ENCODE assay signal across 8 mouse cellular contexts in genomic region chr1:191096871-191097681, GRCm38 (mm10). TPM values are rescaled to one million over a fixed set of nuclear protein-coding genes. Genes with fewer than 3 reads are reported as not detected.
DNase-seq lines count a peak whose midpoint lies in the region; ATAC-seq lines count a peak whose summit lies in the region.

No protein-coding gene starts in this region.

- no peak for ATAC-seq in heart, embryonic 14.5 days (ENCODE audit: insufficient number of reproducible peaks, insufficient read depth, low FRiP score, low read depth)
- 0 out of 2 replicates have a peak, but pooled peaks have one; percentile 17 for ATAC-seq in embryonic facial prominence, embryonic 14.5 days (ENCODE audit: low read depth)
- no peak for ATAC-seq in midbrain, embryonic 13.5 days

- no peak for DNase-seq in heart, postnatal 36 days
- peak; percentile 17 for DNase-seq in embryonic facial prominence, embryonic 14.5 days (ENCODE audit: low spot score)
- peak; percentile 22 for DNase-seq in kidney, adult 9 months
- no peak for DNase-seq in adrenal gland, postnatal 4 days (ENCODE audit: low spot score in 2 of 2)
- DNase-seq in frontal cortex, postnatal 14 days (ENCODE audit: low spot score in 2 of 2), result no peak
- DNase-seq in right cerebral cortex, postnatal 10 days (ENCODE audit: low spot score in 2 of 2), result no peak

- H3K4me1 ChIP-seq in heart, embryonic 14.5 days (ENCODE audit: control insufficient read depth in 2 of 2, insufficient read depth in 2 of 2, low read length in 2 of 2), result peaks cover 4 to 11% of the 10 kb centered on the region in 2 experiments; a peak in 3 of 4 replicates
- peaks cover 14% of the 10 kb centered on the region; the same call in 1 of the 2 replicates for H3K4me1 ChIP-seq in embryonic facial prominence, embryonic 14.5 days (ENCODE audit: control insufficient read depth, insufficient read depth, low read length)
- peaks cover 12% of the 10 kb centered on the region for H3K4me1 ChIP-seq in midbrain, embryonic 13.5 days (replicated peaks)

- H3K4me2 ChIP-seq in heart, embryonic 14.5 days (ENCODE audit: low read length), result peak overlapping the region; percentile 100
- peak overlapping the region; percentile 97 for H3K4me2 ChIP-seq in embryonic facial prominence, embryonic 14.5 days (ENCODE audit: low read depth, low read length)
- H3K4me2 ChIP-seq in midbrain, embryonic 13.5 days (replicated peaks), result peak overlapping the region; percentile 88

- WGBS in heart, embryonic 14.5 days, result 39% methylated on average over 14 of the region's 14 CpGs
- 40% methylated on average over 14 of the region's 14 CpGs for WGBS in embryonic facial prominence, embryonic 14.5 days
- WGBS in midbrain, embryonic 13.5 days, result 57% methylated on average over 14 of the region's 14 CpGs

- H3K27me3 ChIP-seq in heart, embryonic 14.5 days (ENCODE audit: control insufficient read depth, insufficient read depth, low read length), result 0 out of 2 replicates have a peak, but pooled peaks cover 3% of the 10 kb centered on the region
- 0 out of 2 replicates have a peak, but pooled peaks cover 10% of the 10 kb centered on the region for H3K27me3 ChIP-seq in embryonic facial prominence, embryonic 14.5 days (replicated peaks; ENCODE audit: control insufficient read depth, insufficient read depth, low read length)
- H3K27me3 ChIP-seq in midbrain, embryonic 13.5 days, result peaks cover 43% of the 10 kb centered on the region

- no peaks in the 10 kb centered on the region for H3K9me3 ChIP-seq in heart, embryonic 14.5 days (ENCODE audit: control insufficient read depth, low read length)
- H3K9me3 ChIP-seq in embryonic facial prominence, embryonic 14.5 days (ENCODE audit: control insufficient read depth, low read length), result no peaks in the 10 kb centered on the region
- no peaks in the 10 kb centered on the region; the same call in 1 of the 2 replicates for H3K9me3 ChIP-seq in midbrain, embryonic 13.5 days

- H3K9ac ChIP-seq in heart, embryonic 14.5 days (ENCODE audit: low read length), result 0 out of 2 replicates have a peak overlapping the region, but pooled peaks have one; percentile 76
- no peak overlapping the region; the same call in 1 of the 2 replicates for H3K9ac ChIP-seq in embryonic facial prominence, embryonic 14.5 days (ENCODE audit: low read depth, low read length)
- H3K9ac ChIP-seq in midbrain, embryonic 13.5 days (replicated peaks), result no peak overlapping the region

- peak overlapping the region in 1 of 2 experiments; percentile 68; a peak in 2 of 4 replicates for H3K4me3 ChIP-seq in heart, embryonic 14.5 days (ENCODE audit: control insufficient read depth in 1 of 2, insufficient read depth in 1 of 2, low read depth in 1 of 2, low read length in 2 of 2)
- peak overlapping the region; percentile 61 for H3K4me3 ChIP-seq in embryonic facial prominence, embryonic 14.5 days (ENCODE audit: low read depth, low read length)
- H3K4me3 ChIP-seq in midbrain, embryonic 13.5 days (replicated peaks), result peak overlapping the region; percentile 51

- H3K27ac ChIP-seq in heart, embryonic 14.5 days (replicated peaks in 1 of 2; ENCODE audit: control insufficient read depth in 1 of 2, insufficient read depth in 1 of 2, low read depth in 2 of 2, low read length in 2 of 2), result no peak overlapping the region
- no peak overlapping the region for H3K27ac ChIP-seq in embryonic facial prominence, embryonic 14.5 days (replicated peaks; ENCODE audit: low read depth, low read length)
- H3K27ac ChIP-seq in midbrain, embryonic 13.5 days, result no peak overlapping the region

- intact Hi-C loops in heart, postnatal 36 days (cut with DNase I), result no loop called here

- no peaks in the 10 kb centered on the region for H3K36me3 ChIP-seq in heart, embryonic 14.5 days (ENCODE audit: control insufficient read depth, insufficient read depth, low read length)
- H3K36me3 ChIP-seq in embryonic facial prominence, embryonic 14.5 days (ENCODE audit: control insufficient read depth, insufficient read depth, low read length), result no peaks in the 10 kb centered on the region
- H3K36me3 ChIP-seq in midbrain, embryonic 13.5 days, result no peaks in the 10 kb centered on the region

RNA-seq across cellular contexts. Expression of gene Batf3, which starts 0.6 kb away (rescaled TPM):
- polyA plus RNA-seq in heart, embryonic 14.5 days (2014; fragmentation: Nextera tagmentation; extraction: Ambion mirVana), result 2.5 and 3.0 TPM in 2 replicates
- total RNA-seq in heart, postnatal 36 days (2021), result under 1 TPM; 0.39 to 0.62 TPM
- 6.1 and 7.0 TPM in 2 replicates for polyA plus RNA-seq in embryonic facial prominence, embryonic 14.5 days (2014; fragmentation: Nextera tagmentation; extraction: Ambion mirVana)
- 1.3 and 1.5 TPM in 2 replicates for polyA plus RNA-seq in midbrain, embryonic 13.5 days (2015; fragmentation: Nextera tagmentation; extraction: Ambion mirVana)
- total RNA-seq in adrenal gland, postnatal 4 days (2021), result 1 to 10 TPM; 3.3 to 3.4 TPM

RNA-seq across cellular contexts. Expression of gene Nsl1, which starts 34.3 kb away (rescaled TPM):
- polyA plus RNA-seq in heart, embryonic 14.5 days (2014; fragmentation: Nextera tagmentation; extraction: Ambion mirVana), result 12.9 and 14.4 TPM in 2 replicates
- total RNA-seq in heart, postnatal 36 days (2021), result under 1 TPM; 0.27 to 0.75 TPM
- 8.8 and 9.3 TPM in 2 replicates for polyA plus RNA-seq in embryonic facial prominence, embryonic 14.5 days (2014; fragmentation: Nextera tagmentation; extraction: Ambion mirVana)
- 10.2 and 10.8 TPM in 2 replicates for polyA plus RNA-seq in midbrain, embryonic 13.5 days (2015; fragmentation: Nextera tagmentation; extraction: Ambion mirVana)
- total RNA-seq in adrenal gland, postnatal 4 days (2021), result 1 to 10 TPM; 7.5 to 7.6 TPM

RNA-seq across cellular contexts. Expression of gene Tatdn3, which starts 34.3 kb away (rescaled TPM):
- polyA plus RNA-seq in heart, embryonic 14.5 days (2014; fragmentation: Nextera tagmentation; extraction: Ambion mirVana), result 24.4 and 25.9 TPM in 2 replicates
- total RNA-seq in heart, postnatal 36 days (2021), result 10 to 100 TPM; 12.2 to 15.5 TPM
- polyA plus RNA-seq in embryonic facial prominence, embryonic 14.5 days (2014; fragmentation: Nextera tagmentation; extraction: Ambion mirVana), result 12.9 and 14.7 TPM in 2 replicates
- polyA plus RNA-seq in midbrain, embryonic 13.5 days (2015; fragmentation: Nextera tagmentation; extraction: Ambion mirVana), result 14.8 and 15.5 TPM in 2 replicates
- 10 to 100 TPM; 30.6 to 32.2 TPM for total RNA-seq in adrenal gland, postnatal 4 days (2021)

Comparison
In these comparisons a context has a peak if more than half of its experiments do, and no peak if none do; other contexts are left out.
1. DNase-seq: peak in embryonic facial prominence, embryonic 14.5 days (single experiment) and kidney, adult 9 months (single experiment); none in heart, postnatal 36 days (0 of 2), adrenal gland, postnatal 4 days (0 of 2), frontal cortex, postnatal 14 days (0 of 2) and right cerebral cortex, postnatal 10 days (0 of 2).
2. Peak in every context shown above with its lines, with median percentiles within 50 percentile points of each other: H3K4me2 ChIP-seq.